Mouse (Mus musculus) layer of hippocampus, adult 18-20 months (tissue): ENCODE measurements at regions not wholly inside any gene's neighbourhood (a gene's known extent, or its start where the extent isn't known, plus 50 kb on each side); places are given as distances from the start of the nearest gene placed in this dataset.

Source experiments
- DNase-seq, 2 experiments: peaks; one replicate each; pipeline ENCODE4 v3.0.0; 2022; ENCODE audit warnings: low spot score in 2 of 2

- no peak for DNase-seq
Measured at GRCm38 (mm10) chr1:19951050-19951679, 666.7 kb downstream of the Pkhd1 start.

- DNase-seq: no peak
Measured at GRCm38 (mm10) chr1:19951680-19952248, 666.1 kb downstream of the Pkhd1 start.

- DNase-seq: peak in 1 of 2 experiments; percentile 13
Measured at GRCm38 (mm10) chr1:19973364-19973763, 644.5 kb downstream of the Pkhd1 start.

- DNase-seq: no peak
Measured at GRCm38 (mm10) chr1:19973981-19974380, 643.9 kb downstream of the Pkhd1 start.

- DNase-seq: no peak
Measured at GRCm38 (mm10) chr1:19975436-19975835, 642.4 kb downstream of the Pkhd1 start.

- no peak for DNase-seq
Measured at GRCm38 (mm10) chr1:19981189-19981588, 636.7 kb downstream of the Pkhd1 start.

GRCm38 (mm10) chr1:19982791-19983190 is 635.1 kb downstream of the Pkhd1 start:
- no peak for DNase-seq

GRCm38 (mm10) chr1:19983504-19983903 is 634.4 kb downstream of the Pkhd1 start:
- no peak for DNase-seq

- DNase-seq: no peak
Measured at GRCm38 (mm10) chr1:19989921-19990320, 627.9 kb downstream of the Pkhd1 start.
